8 mouse cellular contexts compared by ENCODE assay signal in the genomic region with DNA sequence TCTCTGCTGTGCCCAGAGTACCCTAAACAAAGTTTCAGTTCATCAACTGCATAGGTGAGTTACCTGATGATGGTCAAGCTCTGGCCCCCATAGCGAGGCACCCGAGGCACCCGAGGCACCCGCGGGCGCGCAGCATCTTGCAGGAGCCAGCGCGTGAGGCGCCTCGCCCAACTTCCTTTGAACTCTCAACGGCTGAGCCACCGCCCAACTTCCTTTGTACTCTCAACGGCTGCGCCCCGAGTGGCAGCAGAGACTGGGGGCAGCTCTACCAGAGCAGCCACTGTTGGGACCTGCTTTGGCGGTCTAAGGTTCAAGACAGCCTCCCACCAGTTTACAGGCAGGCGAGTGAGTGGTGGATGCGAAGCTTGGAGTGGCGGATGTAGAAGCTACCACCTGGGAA. TPM values are rescaled to one million over a fixed set of nuclear protein-coding genes. Genes with fewer than 3 reads are reported as not detected.
DNase-seq lines count a peak whose midpoint lies in the region; ATAC-seq and TF ChIP-seq lines count a peak whose summit lies in the region.
"Not testable (repeated sequence)": the region's sequence is repeated elsewhere in the genome, so short reads cannot be mapped to it uniquely, and the experiment has no call there.

A gene (minus strand): TSS at position 153 of the 400 bp plus-strand sequence.

- not testable (repeated sequence) for H3K9ac ChIP-seq in embryonic facial prominence, embryonic 15.5 days; liver, adult 2 months (ENCODE audit: low read depth, low read length); midbrain, embryonic 12.5 days (replicated peaks)

- H3K27ac ChIP-seq in embryonic facial prominence, embryonic 15.5 days (replicated peaks); hindbrain, embryonic 10.5 days; layer of hippocampus, adult 2 months; liver, adult 2 months (replicated peaks; ENCODE audit: insufficient read depth, low read depth, low read length); midbrain, embryonic 12.5 days (replicated peaks); testis, adult 2 months (ENCODE audit: control insufficient read depth, insufficient read depth, low read depth, low read length): not testable (repeated sequence)

- H3K4me2 ChIP-seq in embryonic facial prominence, embryonic 15.5 days (replicated peaks); midbrain, embryonic 12.5 days (replicated peaks): not testable (repeated sequence)

- not testable (repeated sequence) for ATAC-seq in embryonic facial prominence, embryonic 15.5 days (ENCODE audit: insufficient number of reproducible peaks, low FRiP score, low TSS enrichment, low read depth); midbrain, embryonic 12.5 days (ENCODE audit: low FRiP score, low read depth)

- not testable (repeated sequence) for H3K79me2 ChIP-seq in liver, adult 2 months (ENCODE audit: control insufficient read depth, insufficient read depth, low read length)

- DNase-seq in adrenal gland, adult 18-20 months (ENCODE audit: low spot score in 2 of 2); gastrocnemius, postnatal 4 days (ENCODE audit: low spot score in 2 of 2); hindbrain, embryonic 10.5 days (ENCODE audit: low spot score); layer of hippocampus, adult 2 months (ENCODE audit: low spot score in 2 of 2); liver, adult 2 months (ENCODE audit: extremely low read depth, low read depth, low spot score): not testable (repeated sequence)

- not testable (repeated sequence) for TF ChIP-seq POLR2A in liver, adult 2 months (IDR thresholded peaks at IDR 0.05; ENCODE audit: extremely low read depth, insufficient read depth, low read length); testis, adult 2 months (IDR thresholded peaks at IDR 0.05; ENCODE audit: control insufficient read depth, low read depth, low read length)

- not testable (repeated sequence) for H3K27me3 ChIP-seq in embryonic facial prominence, embryonic 15.5 days; hindbrain, embryonic 10.5 days (ENCODE audit: insufficient read depth, poor library complexity, severe bottlenecking); liver, adult 2 months (ENCODE audit: control insufficient read depth, insufficient read depth, low read length); midbrain, embryonic 12.5 days; testis, adult 2 months (ENCODE audit: control insufficient read depth, insufficient read depth, low read length)

- WGBS in embryonic facial prominence, embryonic 15.5 days: no CpG with 5 or more reads among the region's 20 CpGs
- WGBS in hindbrain, embryonic 10.5 days: no CpG with 5 or more reads among the region's 20 CpGs
- WGBS in liver, adult 2 months: no CpG with 5 or more reads among the region's 20 CpGs
- WGBS in midbrain, embryonic 12.5 days: no CpG with 5 or more reads among the region's 20 CpGs

- H3K9me3 ChIP-seq in embryonic facial prominence, embryonic 15.5 days (replicated peaks); hindbrain, embryonic 10.5 days; midbrain, embryonic 12.5 days: not testable (repeated sequence)

- H3K36me3 ChIP-seq in embryonic facial prominence, embryonic 15.5 days; hindbrain, embryonic 10.5 days; liver, adult 2 months (ENCODE audit: control insufficient read depth, insufficient read depth, low read length); midbrain, embryonic 12.5 days; testis, adult 2 months (ENCODE audit: control insufficient read depth, insufficient read depth, low read length): not testable (repeated sequence)

- TF ChIP-seq CTCF in layer of hippocampus, adult 2 months (conservative IDR thresholded peaks at IDR 0.05); liver, adult 2 months (IDR thresholded peaks at IDR 0.05; ENCODE audit: low read depth, low read length); testis, adult 2 months (IDR thresholded peaks at IDR 0.05; ENCODE audit: control insufficient read depth, insufficient read depth, insufficient replicate concordance, low read depth, low read length): not testable (repeated sequence)

- H3K4me3 ChIP-seq in embryonic facial prominence, embryonic 15.5 days (replicated peaks); hindbrain, embryonic 10.5 days; layer of hippocampus, adult 2 months; liver, adult 2 months (ENCODE audit: insufficient read depth, low read depth, low read length); midbrain, embryonic 12.5 days; testis, adult 2 months (ENCODE audit: control insufficient read depth, low read depth, low read length): not testable (repeated sequence)

- not testable (repeated sequence) for H3K4me1 ChIP-seq in embryonic facial prominence, embryonic 15.5 days; hindbrain, embryonic 10.5 days (replicated peaks); liver, adult 2 months (ENCODE audit: control insufficient read depth, insufficient read depth, low read length); midbrain, embryonic 12.5 days; testis, adult 2 months (ENCODE audit: control insufficient read depth, insufficient read depth, low read length)

RNA-seq across cellular contexts. Expression of the gene that starts here (rescaled TPM):
- 100 to 1,000 TPM; 131 to 145 TPM for total RNA-seq in adrenal gland, adult 18-20 months (2021)
- polyA plus RNA-seq in embryonic facial prominence, embryonic 15.5 days (2015; fragmentation: Nextera tagmentation; extraction: Ambion mirVana): 184 and 188 TPM in 2 replicates
- total RNA-seq in gastrocnemius, postnatal 4 days (2021): 100 to 1,000 TPM; 131 to 136 TPM
- 230 and 231 TPM in 2 replicates for polyA plus RNA-seq in hindbrain, embryonic 10.5 days (2016; fragmentation: Nextera tagmentation; extraction: Ambion mirVana)
- 100 to 1,000 TPM; 194 to 199 TPM for total RNA-seq in layer of hippocampus, adult 2 months (2021)
- total RNA-seq in liver, adult 2 months (2014; rRNA removed): 384 and 388 TPM in 2 replicates
- 229 and 239 TPM in 2 replicates for polyA plus RNA-seq in liver, adult 2 months (2012; rRNA removed)
- polyA plus RNA-seq in midbrain, embryonic 12.5 days (2016; fragmentation: Nextera tagmentation; extraction: Ambion mirVana): 207 and 215 TPM in 2 replicates
- 23.5 and 25.0 TPM in 2 replicates for polyA plus RNA-seq in testis, adult 2 months (2012; rRNA removed)
